Mouse (Mus musculus): ENCODE measurements around the gene Wnt8b. TPM values are rescaled to one million over a fixed set of nuclear protein-coding genes. Genes with fewer than 3 reads are reported as not detected.
A peak's percentile ranks its signal among the peaks of the same experiment; 100 is the strongest.
"Not testable (repeated sequence)": the region's sequence is repeated elsewhere in the genome, so short reads cannot be mapped to it uniquely, and the experiment has no call there.

Wnt8b gene
- total and polyA plus RNA-seq, 3 experiments: not detected

DNA sequence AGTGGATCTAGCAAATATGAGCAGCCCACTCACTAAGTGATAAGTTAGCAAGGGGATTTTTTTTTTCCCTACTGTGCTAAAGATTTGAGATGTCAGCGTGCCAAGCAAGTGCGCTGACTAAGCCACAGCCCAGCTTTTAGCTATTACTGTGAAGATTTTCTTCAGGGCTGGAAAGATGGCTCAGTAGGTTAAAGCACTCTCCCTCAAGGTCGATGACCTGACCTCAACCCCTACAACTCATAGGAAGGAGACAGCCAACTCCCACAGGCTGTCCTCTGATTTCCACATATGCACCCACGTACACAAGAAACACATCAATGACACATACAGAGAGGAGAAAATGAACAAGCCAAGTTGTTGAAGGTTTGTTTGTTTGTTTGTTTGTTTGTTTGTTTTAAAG, 31.1 kb upstream of the Wnt8b start:
- no peaks in the 10 kb centered on the region for H3K4me1 ChIP-seq (ENCODE audit: control insufficient read depth in 1 of 2, insufficient read depth in 2 of 2, low read length in 2 of 2)
- H3K4me3 ChIP-seq (ENCODE audit: control insufficient read depth in 1 of 2, insufficient read depth in 1 of 2, low read depth in 2 of 2, low read length in 2 of 2): no peak overlapping the region
- no peak overlapping the region for H3K27ac ChIP-seq (ENCODE audit: control insufficient read depth, low read depth, low read length)
- H3K27me3 ChIP-seq (ENCODE audit: control insufficient read depth in 1 of 2, insufficient read depth in 2 of 2, low read length in 2 of 2): peaks cover 7 to 12% of the 10 kb centered on the region in 2 experiments
- H3K9me3 ChIP-seq (replicated peaks; ENCODE audit: insufficient read depth, low read length): no peaks in the 10 kb centered on the region
- DNase-seq (ENCODE audit: low read depth, low spot score): no peak
- H3K79me2 ChIP-seq (ENCODE audit: control insufficient read depth, insufficient read depth, low read length, poor library complexity): no peaks in the 10 kb centered on the region
- TF ChIP-seq ZKSCAN1 (IDR thresholded peaks at IDR 0.05; ENCODE audit: low read depth, low read length) (no peak), POLR2AphosphoS5 (IDR thresholded peaks at IDR 0.05; ENCODE audit: borderline replicate concordance, low read depth, low read length) (no peak), CTCF (IDR thresholded peaks at IDR 0.05 in 2 of 3, conservative IDR thresholded peaks at IDR 0.05 in 1 of 3; ENCODE audit: control insufficient read depth in 1 of 3, insufficient read depth in 1 of 3, low read depth in 2 of 3, low read length in 3 of 3, poor library complexity in 1 of 3, severe bottlenecking in 1 of 3) (no peak), E2F4 (IDR thresholded peaks at IDR 0.05; ENCODE audit: borderline replicate concordance, low read depth, low read length) (no peak)
- H3K36me3 ChIP-seq (ENCODE audit: control insufficient read depth in 1 of 2, insufficient read depth in 2 of 2, low read length in 2 of 2): no peaks in the 10 kb centered on the region
- no peak overlapping the region for H3K9ac ChIP-seq (ENCODE audit: control insufficient read depth, low read depth, low read length, poor library complexity, severe bottlenecking)

DNA sequence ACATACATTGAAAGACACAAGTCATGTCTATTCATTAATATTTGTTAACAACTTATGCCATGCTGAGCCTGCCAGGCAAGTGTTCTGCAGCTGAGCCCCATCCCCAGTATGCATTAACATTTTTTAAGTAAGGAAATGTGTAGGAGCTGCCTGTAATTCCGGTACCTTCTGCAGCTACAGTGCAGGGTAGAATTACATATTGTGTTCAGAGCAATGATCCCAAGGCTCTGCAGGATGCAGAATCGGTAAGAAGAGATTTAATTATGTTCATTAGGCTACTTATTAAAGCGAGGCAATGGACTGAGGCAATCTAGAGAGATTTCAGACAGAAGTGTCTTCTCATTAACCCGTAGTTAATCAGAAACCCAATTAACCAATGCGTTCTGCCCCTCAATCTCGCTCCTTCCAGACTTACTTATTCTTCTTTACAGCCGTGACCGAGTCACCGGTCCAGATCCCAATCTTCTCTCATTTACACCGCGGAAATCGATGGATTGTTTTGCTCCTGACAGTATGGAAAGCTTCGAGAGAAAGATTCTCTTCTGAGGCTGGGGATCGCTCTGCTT, 27.2 kb upstream of the Wnt8b start:
- DNase-seq (ENCODE audit: low read depth, low spot score); H3K4me3 ChIP-seq (ENCODE audit: control insufficient read depth in 1 of 2, insufficient read depth in 1 of 2, low read depth in 2 of 2, low read length in 2 of 2); H3K9ac ChIP-seq (ENCODE audit: control insufficient read depth, low read depth, low read length, poor library complexity, severe bottlenecking); H3K9me3 ChIP-seq (replicated peaks; ENCODE audit: insufficient read depth, low read length); H3K27ac ChIP-seq (ENCODE audit: control insufficient read depth, low read depth, low read length); H3K79me2 ChIP-seq (ENCODE audit: control insufficient read depth, insufficient read depth, low read length, poor library complexity); H3K27me3 ChIP-seq (ENCODE audit: control insufficient read depth in 1 of 2, insufficient read depth in 2 of 2, low read length in 2 of 2); H3K36me3 ChIP-seq (ENCODE audit: control insufficient read depth in 1 of 2, insufficient read depth in 2 of 2, low read length in 2 of 2); H3K4me1 ChIP-seq (ENCODE audit: control insufficient read depth in 1 of 2, insufficient read depth in 2 of 2, low read length in 2 of 2): not testable (repeated sequence)

DNA sequence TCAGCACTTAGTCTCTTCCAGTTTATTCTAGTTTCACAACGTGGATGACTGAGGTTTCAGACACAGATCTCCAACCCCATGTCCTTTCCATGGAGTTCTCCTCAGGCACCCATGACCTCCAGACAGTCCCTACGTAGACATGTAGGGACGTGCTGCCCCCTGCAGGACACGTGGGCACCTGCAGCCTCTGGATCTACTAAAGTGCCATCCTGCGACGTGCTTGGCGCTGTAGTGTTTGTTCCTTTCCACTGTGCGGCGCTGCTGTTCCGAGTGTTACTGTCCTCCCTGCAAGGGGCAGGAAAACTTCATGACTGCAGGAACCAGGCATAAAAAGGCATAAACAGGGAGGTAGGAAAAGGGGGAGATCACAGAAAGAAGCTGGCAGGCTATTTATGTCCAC, 19.1 kb upstream of the Wnt8b start:
- peak; percentile 90 for DNase-seq (ENCODE audit: low read depth, low spot score)
- Histone ChIP-seq H3K27ac (ENCODE audit: control insufficient read depth, low read depth, low read length) (no peak overlapping the region), H3K36me3 (ENCODE audit: control insufficient read depth in 1 of 2, insufficient read depth in 2 of 2, low read length in 2 of 2) (no peaks in the 10 kb centered on the region), H3K9ac (ENCODE audit: control insufficient read depth, low read depth, low read length, poor library complexity, severe bottlenecking) (no peak overlapping the region), H3K9me3 (replicated peaks; ENCODE audit: insufficient read depth, low read length) (no peaks in the 10 kb centered on the region), H3K79me2 (ENCODE audit: control insufficient read depth, insufficient read depth, low read length, poor library complexity) (no peaks in the 10 kb centered on the region), H3K4me3 (ENCODE audit: control insufficient read depth in 1 of 2, insufficient read depth in 1 of 2, low read depth in 2 of 2, low read length in 2 of 2) (no peak overlapping the region), H3K4me1 (ENCODE audit: control insufficient read depth in 1 of 2, insufficient read depth in 2 of 2, low read length in 2 of 2) (no peaks in the 10 kb centered on the region), H3K27me3 (ENCODE audit: control insufficient read depth in 1 of 2, insufficient read depth in 2 of 2, low read length in 2 of 2) (peaks cover 0 to 4% of the 10 kb centered on the region in 2 experiments; a peak in 3 of 4 replicates)
- peak; percentile 91 for TF ChIP-seq RAD21 (IDR thresholded peaks at IDR 0.05; ENCODE audit: low read depth, low read length)
- TF ChIP-seq POLR2AphosphoS2 (IDR thresholded peaks at IDR 0.05; ENCODE audit: low read length): no peak
- no peak for TF ChIP-seq ZNF384 (IDR thresholded peaks at IDR 0.05; ENCODE audit: low read depth, low read length)
- TF ChIP-seq TCF12 (IDR thresholded peaks at IDR 0.05; ENCODE audit: low read depth, low read length): no peak
- TF ChIP-seq EP300 (IDR thresholded peaks at IDR 0.05; ENCODE audit: low read depth in 1 of 2, low read length in 2 of 2): no peak
- no peak for TF ChIP-seq POLR2AphosphoS5 (IDR thresholded peaks at IDR 0.05; ENCODE audit: borderline replicate concordance, low read depth, low read length)
- TF ChIP-seq NRF1 (IDR thresholded peaks at IDR 0.05; ENCODE audit: insufficient read depth, low read depth, low read length, poor library complexity, severe bottlenecking): no peak
- TF ChIP-seq CTCF (IDR thresholded peaks at IDR 0.05 in 2 of 3, conservative IDR thresholded peaks at IDR 0.05 in 1 of 3; ENCODE audit: control insufficient read depth in 1 of 3, insufficient read depth in 1 of 3, low read depth in 2 of 3, low read length in 3 of 3, poor library complexity in 1 of 3, severe bottlenecking in 1 of 3): peak in 2 of 3 experiments; percentile 96 to 100; a peak in 5 of 6 replicates
- TF ChIP-seq GABPA (IDR thresholded peaks at IDR 0.05; ENCODE audit: low read depth, low read length): no peak
- no peak for TF ChIP-seq CHD1 (IDR thresholded peaks at IDR 0.05; ENCODE audit: low read depth, low read length)
- no peak for TF ChIP-seq MEF2A (IDR thresholded peaks at IDR 0.05; ENCODE audit: extremely low read depth, insufficient replicate concordance, low read depth, low read length, poor library complexity, severe bottlenecking)
- no peak for TF ChIP-seq ZMIZ1 (IDR thresholded peaks at IDR 0.05; ENCODE audit: low read depth, low read length)
- TF ChIP-seq ETS1 (IDR thresholded peaks at IDR 0.05; ENCODE audit: low read depth, low read length): no peak
- TF ChIP-seq MXI1 (IDR thresholded peaks at IDR 0.05; ENCODE audit: low read depth, low read length): no peak
- TF ChIP-seq ZKSCAN1 (IDR thresholded peaks at IDR 0.05; ENCODE audit: low read depth, low read length): no peak
- TF ChIP-seq POLR2A (IDR thresholded peaks at IDR 0.05; ENCODE audit: control insufficient read depth in 1 of 2, insufficient read depth in 1 of 2, low read depth in 1 of 2, low read length in 2 of 2, poor library complexity in 1 of 2): no peak
- TF ChIP-seq TBP (IDR thresholded peaks at IDR 0.05; ENCODE audit: low read depth, low read length): no peak
- TF ChIP-seq UBTF (IDR thresholded peaks at IDR 0.05; ENCODE audit: borderline replicate concordance, insufficient read depth, low read depth, low read length): no peak
- TF ChIP-seq MYC (IDR thresholded peaks at IDR 0.05; ENCODE audit: low read depth, low read length): peak; percentile 71; the same call in 1 of the 2 replicates
- no peak for TF ChIP-seq NELFE (IDR thresholded peaks at IDR 0.05; ENCODE audit: low read depth, low read length)
- TF ChIP-seq MAZ (IDR thresholded peaks at IDR 0.05; ENCODE audit: low read depth, low read length): no peak
- TF ChIP-seq USF1 (IDR thresholded peaks at IDR 0.05; ENCODE audit: low read depth, low read length): peak; percentile 72
- TF ChIP-seq ZC3H11A (IDR thresholded peaks at IDR 0.05; ENCODE audit: low read depth, low read length): peak; percentile 86
